Mouse (Mus musculus) central nervous system, embryonic 14 days (tissue): ENCODE results near the gene Gm13287. TPM values are rescaled to one million over a fixed set of nuclear protein-coding genes. Genes with fewer than 3 reads are reported as not detected.

Experiments used
- polyA plus RNA-seq: library from polyadenylated mRNA; depleted of rRNA; stranded (reverse); fragments of >200 nt; gene quantifications from 2 replicates; pipeline ENCODE4 v1.2.3, GENCODE M21; 2012; rRNA removed

The Gm13287 gene
- not detected in 2 replicates for polyA plus RNA-seq

GRCm38 (mm10) chr4:88802954-88803353, at the start of gene Gm13287:
Gm13287 (plus strand) TSS chr4:88803254.

GRCm38 (mm10) chr4:88754818-88755340, 48.2 kb upstream of the Gm13287 start, which contains the start of gene Gm13271:
Gm13271 (plus strand) TSS chr4:88754868.

GRCm38 (mm10) chr4:88759610-88760268, 43.3 kb upstream of the Gm13287 start, which contains the start of gene Gm13283:
Gm13283 (plus strand) TSS chr4:88760119.

GRCm38 (mm10) chr4:88773534-88773933, 29.5 kb upstream of the Gm13287 start, which contains the start of gene Gm13290:
Gm13290 (plus strand) TSS chr4:88773834.

GRCm38 (mm10) chr4:88776622-88777021, 26.4 kb upstream of the Gm13287 start, which contains the start of gene Gm13289:
Gm13289 (plus strand) TSS chr4:88776922.

GRCm38 (mm10) chr4:88779550-88779949, 23.5 kb upstream of the Gm13287 start, which contains the start of gene Gm13272:
Gm13272 (plus strand) TSS chr4:88779850.

GRCm38 (mm10) chr4:88781831-88782230, 21.2 kb upstream of the Gm13287 start, which contains the start of gene Ifnz:
Ifnz (plus strand) TSS chr4:88782131.

GRCm38 (mm10) chr4:88785409-88785808, 17.6 kb upstream of the Gm13287 start, which contains the start of gene Gm13276:
Gm13276 (plus strand) TSS chr4:88785709.

GRCm38 (mm10) chr4:88788402-88788801, 14.7 kb upstream of the Gm13287 start, which contains the start of gene Gm13277:
Gm13277 (plus strand) TSS chr4:88788632.

GRCm38 (mm10) chr4:88791250-88791649, 11.8 kb upstream of the Gm13287 start, which contains the start of gene Gm13278:
Gm13278 (plus strand) TSS chr4:88791550.

GRCm38 (mm10) chr4:88793936-88794675, 8.9 kb upstream of the Gm13287 start, which contains the start of gene Gm13275:
Gm13275 (plus strand) TSS chr4:88794487.

GRCm38 (mm10) chr4:88797097-88797496, 6.0 kb upstream of the Gm13287 start, which contains the start of gene Gm13279:
Gm13279 (plus strand) TSS chr4:88797397.

GRCm38 (mm10) chr4:88799365-88799764, 3.7 kb upstream of the Gm13287 start, which contains the start of gene Gm13285:
Gm13285 (plus strand) TSS chr4:88799665.

GRCm38 (mm10) chr4:88805231-88805630, 2.2 kb downstream of the Gm13287 start, which contains the start of gene Gm13288:
Gm13288 (plus strand) TSS chr4:88805531.

GRCm38 (mm10) chr4:88815928-88816327, 12.9 kb downstream of the Gm13287 start, which contains the start of gene Ifna7:
Ifna7 (plus strand) TSS chr4:88816228.

GRCm38 (mm10) chr4:88819659-88820058, 16.6 kb downstream of the Gm13287 start, which contains the start of gene Ifna11:
Ifna11 (plus strand) TSS chr4:88819959.

GRCm38 (mm10) chr4:88827116-88827515, 24.1 kb downstream of the Gm13287 start, which contains the start of gene Ifna6:
Ifna6 (plus strand) TSS chr4:88827416.

GRCm38 (mm10) chr4:88835225-88835624, 32.2 kb downstream of the Gm13287 start, which contains the start of gene Ifna5:
Ifna5 (plus strand) TSS chr4:88835525.

GRCm38 (mm10) chr4:88841438-88841911, 38.4 kb downstream of the Gm13287 start, which contains the start of gene Ifna4:
Ifna4 (plus strand) TSS chr4:88841861.

GRCm38 (mm10) chr4:88849698-88850097, 46.6 kb downstream of the Gm13287 start, which contains the start of gene Ifna1:
Ifna1 (plus strand) TSS chr4:88850087.

